Mouse (Mus musculus) embryo, embryonic 10 days (tissue): ENCODE data around the gene Olfr816.
"Not testable (repeated sequence)": the region's sequence is repeated elsewhere in the genome, so short reads cannot be mapped to it uniquely, and the experiment has no call there.

Experiments
- DNase-seq: peaks from one replicate; pipeline ENCODE4 v3.0.0-alpha.2; 2015; ENCODE audit warnings: low spot score

Olfr816 gene

DNA sequence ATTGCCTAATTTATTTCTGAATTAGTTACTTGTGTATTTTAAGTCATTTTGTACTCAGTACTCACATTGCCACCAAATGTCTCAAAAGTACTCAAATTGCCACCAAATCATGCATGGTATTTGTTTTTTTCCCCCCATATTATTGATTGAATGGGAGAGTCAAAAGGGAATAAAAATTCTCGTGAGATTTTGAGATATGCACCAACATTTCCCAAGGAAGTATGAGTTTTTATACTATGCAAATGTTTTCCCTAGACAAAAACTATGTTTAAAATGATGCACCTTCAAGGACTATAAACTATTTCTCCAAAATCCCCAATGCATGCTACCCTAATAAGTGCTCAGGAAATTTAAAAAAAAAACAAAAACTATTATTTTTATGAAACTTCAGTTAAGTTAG lies at the start of gene Olfr816:
Gene Olfr816 (minus strand): TSS at position 101 of the 400 bp plus-strand sequence.
- no peak for DNase-seq

- no peak for DNase-seq
Observed at GRCm38 (mm10) chr10:129949000-129949399, 33.6 kb upstream of the Olfr816 start, which contains the start of gene Olfr818. Gene Olfr818 (minus strand): TSS chr10:129949100.

GRCm38 (mm10) chr10:129905767-129906166 lies 9.6 kb downstream of the Olfr816 start, which contains the start of gene Olfr815:
Gene Olfr815 (minus strand): TSS chr10:129905867.
- DNase-seq: not testable (repeated sequence)

DNA sequence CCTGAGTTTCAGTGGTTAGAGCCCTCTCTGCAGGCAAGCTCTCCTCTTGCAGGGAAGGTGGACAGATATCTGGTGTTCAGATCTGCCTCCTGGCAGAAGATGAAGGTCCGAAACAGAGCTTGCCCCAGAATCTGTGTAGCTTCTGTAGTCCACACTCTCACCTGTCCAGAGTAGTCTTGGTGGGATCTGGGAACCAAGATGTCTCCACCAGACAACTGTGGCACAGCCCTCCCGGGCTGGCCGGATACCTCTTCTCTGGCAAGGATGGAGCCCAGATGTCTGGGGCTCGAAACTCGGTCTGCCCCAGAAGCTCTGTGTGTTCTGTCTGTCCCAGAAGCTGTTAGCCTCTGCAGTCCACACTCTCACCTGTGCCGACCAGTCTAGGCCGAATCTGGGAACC lies 29.5 kb downstream of the Olfr816 start:
- no peak for DNase-seq

- DNase-seq: not testable (repeated sequence)
Observed at GRCm38 (mm10) chr10:129885496-129885895, 29.9 kb downstream of the Olfr816 start.

- DNase-seq: not testable (repeated sequence)
Observed at GRCm38 (mm10) chr10:129879751-129880150, 35.6 kb downstream of the Olfr816 start, which contains the start of gene Olfr814. Gene Olfr814 (minus strand): TSS chr10:129879851.
